Mouse (Mus musculus): ENCODE measurements around the gene Kir3dl2. TPM values are rescaled to one million over a fixed set of nuclear protein-coding genes. Genes with fewer than 3 reads are reported as not detected.
A peak's percentile ranks its signal among the peaks of the same experiment; 100 is the strongest.
"Not testable (repeated sequence)": the region's sequence is repeated elsewhere in the genome, so short reads cannot be mapped to it uniquely, and the experiment has no call there.

The Kir3dl2 gene
- total RNA-seq (2012; rRNA removed) (not detected in 2 replicates), polyA plus RNA-seq (2012; ENCODE audit: insufficient read depth in 1 of 2, insufficient read length in 2 of 2, low read depth in 1 of 2, low replicate concordance in 2 of 2, missing spikeins in 1 of 2) (not detected)

DNA sequence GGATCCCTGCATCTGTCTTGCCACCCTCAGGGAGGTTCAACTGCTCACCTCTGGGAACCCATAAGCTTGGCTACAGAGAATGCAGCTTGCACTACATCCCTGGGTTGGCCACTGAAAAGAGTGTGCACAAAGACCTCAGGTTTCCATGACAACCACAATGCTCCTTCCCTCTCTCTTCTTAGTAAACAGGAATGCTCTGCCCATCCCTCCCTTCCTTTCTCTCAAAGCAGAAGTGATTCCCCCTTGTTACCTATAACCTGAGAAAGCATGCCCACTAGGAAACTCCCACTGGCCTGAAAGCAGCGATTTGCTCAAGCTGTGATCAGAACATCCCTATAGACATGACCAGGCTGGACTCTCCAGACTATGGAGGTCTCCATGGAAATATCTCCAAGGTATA is at the start of gene Kir3dl2:
Kir3dl2 (minus strand) TSS at position 101 of the 400 bp plus-strand sequence.
- H3K9me3 ChIP-seq (replicated peaks; ENCODE audit: insufficient read depth, low read length); H3K27me3 ChIP-seq (ENCODE audit: control insufficient read depth in 1 of 2, insufficient read depth in 2 of 2, low read length in 2 of 2): not testable (repeated sequence)

GRCm38 (mm10) chrX:136590897-136591257 is 47.0 kb upstream of the Kir3dl2 start:
- H3K27me3 ChIP-seq (ENCODE audit: control insufficient read depth in 1 of 2, insufficient read depth in 2 of 2, low read length in 2 of 2), result no peaks in the 10 kb centered on the region; a peak in 1 of 4 replicates
- no peak for DNase-seq (ENCODE audit: low read depth, low spot score)
- no peak overlapping the region for H3K9ac ChIP-seq (ENCODE audit: control insufficient read depth, low read depth, low read length, poor library complexity, severe bottlenecking)
- peaks cover 0 to 5% of the 10 kb centered on the region in 2 experiments; a peak in 2 of 4 replicates for H3K36me3 ChIP-seq (ENCODE audit: control insufficient read depth in 1 of 2, insufficient read depth in 2 of 2, low read length in 2 of 2)
- TF ChIP-seq CTCF (IDR thresholded peaks at IDR 0.05 in 2 of 3, conservative IDR thresholded peaks at IDR 0.05 in 1 of 3; ENCODE audit: control insufficient read depth in 1 of 3, insufficient read depth in 1 of 3, low read depth in 2 of 3, low read length in 3 of 3, poor library complexity in 1 of 3, severe bottlenecking in 1 of 3) (no peak), POLR2A (IDR thresholded peaks at IDR 0.05; ENCODE audit: control insufficient read depth in 1 of 2, insufficient read depth in 1 of 2, low read depth in 1 of 2, low read length in 2 of 2, poor library complexity in 1 of 2) (no peak), BHLHE40 (IDR thresholded peaks at IDR 0.05; ENCODE audit: borderline replicate concordance, low read depth, low read length) (no peak), ZC3H11A (IDR thresholded peaks at IDR 0.05; ENCODE audit: low read depth, low read length) (no peak), MXI1 (IDR thresholded peaks at IDR 0.05; ENCODE audit: low read depth, low read length) (no peak), ZMIZ1 (IDR thresholded peaks at IDR 0.05; ENCODE audit: low read depth, low read length) (no peak), SIN3A (IDR thresholded peaks at IDR 0.05; ENCODE audit: low read length) (no peak), RCOR1 (IDR thresholded peaks at IDR 0.05; ENCODE audit: low read depth, low read length) (no peak), TAL1 (IDR thresholded peaks at IDR 0.05; ENCODE audit: low read length) (no peak), UBTF (IDR thresholded peaks at IDR 0.05; ENCODE audit: borderline replicate concordance, insufficient read depth, low read depth, low read length) (no peak), NELFE (IDR thresholded peaks at IDR 0.05; ENCODE audit: low read depth, low read length) (no peak), MYB (IDR thresholded peaks at IDR 0.05; ENCODE audit: low read depth, low read length) (no peak), ETS1 (IDR thresholded peaks at IDR 0.05; ENCODE audit: low read depth, low read length) (no peak), USF1 (IDR thresholded peaks at IDR 0.05; ENCODE audit: low read depth, low read length) (no peak), JUND (IDR thresholded peaks at IDR 0.05; ENCODE audit: low read depth, low read length) (no peak), E2F4 (IDR thresholded peaks at IDR 0.05; ENCODE audit: borderline replicate concordance, low read depth, low read length) (no peak), MEF2A (IDR thresholded peaks at IDR 0.05; ENCODE audit: extremely low read depth, insufficient replicate concordance, low read depth, low read length, poor library complexity, severe bottlenecking) (no peak), CHD2 (IDR thresholded peaks at IDR 0.05; ENCODE audit: low read length) (no peak), RAD21 (IDR thresholded peaks at IDR 0.05; ENCODE audit: low read depth, low read length) (no peak)
- peak overlapping the region; percentile 52 to 91 for H3K4me3 ChIP-seq (ENCODE audit: control insufficient read depth in 1 of 2, insufficient read depth in 1 of 2, low read depth in 2 of 2, low read length in 2 of 2)
- H3K27ac ChIP-seq (ENCODE audit: control insufficient read depth, low read depth, low read length), result no peak overlapping the region
- H3K79me2 ChIP-seq (ENCODE audit: control insufficient read depth, insufficient read depth, low read length, poor library complexity), result no peaks in the 10 kb centered on the region
- no peaks in the 10 kb centered on the region for H3K9me3 ChIP-seq (replicated peaks; ENCODE audit: insufficient read depth, low read length)
- peaks cover 0 to 6% of the 10 kb centered on the region in 2 experiments; a peak in 2 of 4 replicates for H3K4me1 ChIP-seq (ENCODE audit: control insufficient read depth in 1 of 2, insufficient read depth in 2 of 2, low read length in 2 of 2)

More for the DNA sequence above, at the start of gene Kir3dl2:
- not testable (repeated sequence) for H3K27ac ChIP-seq (ENCODE audit: control insufficient read depth, low read depth, low read length); H3K4me1 ChIP-seq (ENCODE audit: control insufficient read depth in 1 of 2, insufficient read depth in 2 of 2, low read length in 2 of 2); DNase-seq (ENCODE audit: low read depth, low spot score); H3K4me3 ChIP-seq (ENCODE audit: control insufficient read depth in 1 of 2, insufficient read depth in 1 of 2, low read depth in 2 of 2, low read length in 2 of 2); H3K79me2 ChIP-seq (ENCODE audit: control insufficient read depth, insufficient read depth, low read length, poor library complexity); H3K9ac ChIP-seq (ENCODE audit: control insufficient read depth, low read depth, low read length, poor library complexity, severe bottlenecking); H3K36me3 ChIP-seq (ENCODE audit: control insufficient read depth in 1 of 2, insufficient read depth in 2 of 2, low read length in 2 of 2)

Measured in MEL (cell line).